Mouse (Mus musculus) hindbrain, embryonic 11.5 days (tissue): ENCODE measurements around the gene Bach2. TPM values are rescaled to one million over a fixed set of nuclear protein-coding genes. Genes with fewer than 3 reads are reported as not detected.

Source experiments
- ATAC-seq: fragments of 200-750 bp; cut with Nextera tagmentation; 2 replicates; pipeline ENCODE4 v1.8.0; 2017; ENCODE audit warnings: mild to moderate bottlenecking, moderate TSS enrichment, moderate library complexity; ENCODE audit not compliant: low FRiP score
- DNase-seq: peaks from one replicate; pipeline ENCODE4 v3.0.0-alpha.2; 2015; ENCODE audit warnings: low spot score
- H3K27ac ChIP-seq: fragments of 300-500 bp; sonication (generic); 2 replicates; pipeline ENCODE4 v1.5.1; 2014; ENCODE audit warnings: mild to moderate bottlenecking, low read depth, low read length
- H3K27me3 ChIP-seq: fragments of 300-500 bp; sonication (generic); 2 replicates; pipeline ENCODE4 v1.6.1; 2014; ENCODE audit warnings: mild to moderate bottlenecking, low read length, moderate library complexity, mixed read lengths; ENCODE audit not compliant: control insufficient read depth, insufficient read depth
- H3K36me3 ChIP-seq: fragments of 300-500 bp; sonication (generic); 2 replicates; pipeline ENCODE4 v1.6.1; 2014; ENCODE audit warnings: mild to moderate bottlenecking, low read length, moderate library complexity, mixed read lengths; ENCODE audit not compliant: control insufficient read depth, insufficient read depth
- H3K4me1 ChIP-seq: fragments of 300-500 bp; sonication (generic); replicated peaks from 2 replicates; pipeline ENCODE4 v1.6.1; 2014; ENCODE audit warnings: low read length, mixed read lengths; ENCODE audit not compliant: control insufficient read depth, insufficient read depth
- H3K4me2 ChIP-seq: fragments of 300-500 bp; sonication (generic); replicated peaks from 2 replicates; pipeline ENCODE4 v1.6.1; 2014; ENCODE audit warnings: mild to moderate bottlenecking, low read depth, low read length
- H3K4me3 ChIP-seq: fragments of 300-500 bp; sonication (generic); 2 replicates; pipeline ENCODE4 v1.5.1; 2014; ENCODE audit warnings: low read depth, low read length
- H3K9ac ChIP-seq: fragments of 300-500 bp; sonication (generic); 2 replicates; pipeline ENCODE4 v1.6.1; 2014; ENCODE audit warnings: low read depth, low read length
- H3K9me3 ChIP-seq: fragments of 300-500 bp; sonication (generic); 2 replicates; pipeline ENCODE4 v1.6.1; 2016; ENCODE audit warnings: low read length; ENCODE audit not compliant: control insufficient read depth
- WGBS: fragments of 180-500 bp; shearing (Covaris S2); extraction: QIAGEN DNeasy Blood & Tissue Kit; methylation state at CpG from one replicate; pipeline ENCODE4 v1.1.7; 2014; 5-methylcytosine and 5-hydroxymethylcytosine counted together
- polyA plus RNA-seq: library from polyadenylated mRNA; unstranded; fragments of >200 nt; fragmentation: Nextera tagmentation; extraction: Ambion mirVana; gene quantifications from 2 replicates; pipeline ENCODE4 v1.2.1, GENCODE M21; 2014

Bach2 gene
- polyA plus RNA-seq, 1 experiment from 2014 or later = 23.9 TPM

DNA sequence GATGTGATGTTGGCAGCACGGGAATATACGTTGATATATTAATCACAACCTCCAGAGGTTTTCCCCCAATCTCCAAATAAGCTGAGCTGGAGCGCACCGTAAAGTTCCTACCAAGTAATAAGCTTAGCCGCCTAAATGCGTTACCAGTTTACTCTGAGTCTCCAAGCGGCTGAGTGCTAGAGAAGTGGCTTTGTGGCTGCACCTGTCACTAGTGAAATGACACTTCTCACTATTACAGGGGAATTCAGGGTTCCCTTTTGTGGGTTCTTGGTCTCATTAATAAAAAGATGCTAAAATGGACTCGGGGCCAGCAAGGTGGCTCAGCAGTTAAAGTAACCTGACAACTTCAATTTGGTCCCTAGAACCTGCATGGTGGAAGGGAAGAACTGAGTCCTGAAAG, 183.0 kb downstream of the Bach2 start:
- Histone ChIP-seq H3K4me1 (no peaks in the 10 kb centered on the region; the same call in 1 of the 2 replicates), H3K9me3 (no peaks in the 10 kb centered on the region), H3K27me3 (no peaks in the 10 kb centered on the region), H3K27ac (no peak overlapping the region), H3K4me3 (no peak overlapping the region), H3K9ac (no peak overlapping the region), H3K4me2 (no peak overlapping the region), H3K36me3 (no peaks in the 10 kb centered on the region)
- DNase-seq = no peak
- WGBS = 94% methylated on average over 8 of the region's 8 CpGs
- ATAC-seq = no peak

DNA sequence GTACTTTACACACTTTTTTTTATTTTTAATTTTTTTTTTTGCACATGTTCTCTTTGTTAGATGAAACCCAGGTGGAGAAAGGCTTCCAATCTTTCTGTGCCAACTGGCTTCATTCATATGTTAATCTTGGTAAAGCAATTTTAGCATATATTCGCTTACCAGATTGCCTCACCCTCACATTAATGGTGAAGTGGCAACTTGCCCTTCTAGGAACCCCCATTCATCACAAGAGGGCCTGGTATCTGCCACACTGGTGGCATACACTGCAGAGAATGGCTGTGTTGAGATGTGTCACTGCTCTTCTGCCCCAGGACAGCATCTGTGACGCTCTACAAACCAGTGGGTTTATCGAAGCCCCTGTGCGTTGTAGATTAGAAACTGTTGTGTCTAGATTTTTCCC, 183.8 kb downstream of the Bach2 start:
- no peak for DNase-seq
- ATAC-seq = no peak
- 88% methylated on average over 4 of the region's 4 CpGs for WGBS

DNA sequence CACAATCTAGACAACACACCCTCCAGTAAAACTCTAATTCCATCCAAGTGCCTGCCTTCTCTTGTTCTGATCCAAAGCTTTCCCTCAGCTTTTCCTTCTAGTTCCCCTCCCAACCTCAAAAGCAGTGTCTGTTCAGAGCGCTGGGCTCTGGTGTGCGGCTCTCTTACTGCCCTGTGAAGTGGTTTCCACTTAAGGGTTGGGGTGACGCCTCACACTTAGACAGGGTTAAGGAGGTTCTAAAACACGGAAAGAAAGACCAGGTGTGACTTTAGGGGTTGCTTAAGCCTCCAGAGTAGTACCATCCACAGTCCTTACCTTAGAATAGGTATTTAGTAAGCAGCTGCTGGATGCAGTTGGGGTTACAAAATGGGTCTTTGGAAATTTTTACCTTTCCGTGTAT, 185.1 kb downstream of the Bach2 start:
- Histone ChIP-seq H3K36me3 (no peaks in the 10 kb centered on the region), H3K9ac (no peak overlapping the region), H3K4me1 (no peaks in the 10 kb centered on the region; the same call in 1 of the 2 replicates), H3K4me2 (no peak overlapping the region), H3K27ac (no peak overlapping the region), H3K9me3 (no peaks in the 10 kb centered on the region), H3K4me3 (no peak overlapping the region), H3K27me3 (no peaks in the 10 kb centered on the region)
- no peak for DNase-seq
- 95% methylated on average over 5 of the region's 5 CpGs for WGBS
- ATAC-seq = no peak

More for the DNA sequence above, 183.8 kb downstream of the Bach2 start:
- Histone ChIP-seq H3K9ac (no peak overlapping the region), H3K4me1 (no peaks in the 10 kb centered on the region; the same call in 1 of the 2 replicates), H3K9me3 (no peaks in the 10 kb centered on the region), H3K4me3 (no peak overlapping the region), H3K27ac (no peak overlapping the region), H3K36me3 (no peaks in the 10 kb centered on the region), H3K4me2 (no peak overlapping the region), H3K27me3 (no peaks in the 10 kb centered on the region)

- 89% methylated on average over 7 of the region's 7 CpGs for WGBS
- H3K27ac ChIP-seq = no peak overlapping the region
- DNase-seq = no peak
- H3K4me3 ChIP-seq = no peak overlapping the region
- H3K36me3 ChIP-seq = no peaks in the 10 kb centered on the region
- peaks cover 3% of the 10 kb centered on the region for H3K4me1 ChIP-seq
- ATAC-seq = no peak
- H3K4me2 ChIP-seq = no peak overlapping the region
- no peaks in the 10 kb centered on the region for H3K27me3 ChIP-seq
- no peak overlapping the region for H3K9ac ChIP-seq
- no peaks in the 10 kb centered on the region for H3K9me3 ChIP-seq
These were observed 185.8 kb downstream of the Bach2 start for GRCm38 (mm10) chr4:32424434-32424833.

- ATAC-seq (no peak), DNase-seq (no peak)
- Histone ChIP-seq H3K4me2 (no peak overlapping the region), H3K36me3 (no peaks in the 10 kb centered on the region), H3K4me1 (peaks cover 6% of the 10 kb centered on the region), H3K4me3 (no peak overlapping the region), H3K9ac (no peak overlapping the region), H3K9me3 (no peaks in the 10 kb centered on the region), H3K27me3 (no peaks in the 10 kb centered on the region), H3K27ac (no peak overlapping the region)
- WGBS = 86% methylated on average over 7 of the region's 7 CpGs
These were observed 186.5 kb downstream of the Bach2 start for GRCm38 (mm10) chr4:32425060-32425459.

- no peaks in the 10 kb centered on the region for H3K36me3 ChIP-seq
- 98% methylated on average over 3 of the region's 3 CpGs for WGBS
- no peaks in the 10 kb centered on the region for H3K27me3 ChIP-seq
- no peak overlapping the region for H3K4me2 ChIP-seq
- no peak overlapping the region for H3K9ac ChIP-seq
- no peak for DNase-seq
- no peaks in the 10 kb centered on the region for H3K9me3 ChIP-seq
- no peak overlapping the region for H3K4me3 ChIP-seq
- H3K4me1 ChIP-seq = peaks cover 7% of the 10 kb centered on the region
- H3K27ac ChIP-seq = no peak overlapping the region
- ATAC-seq = no peak
These were observed 187.0 kb downstream of the Bach2 start for GRCm38 (mm10) chr4:32425641-32426040.

GRCm38 (mm10) chr4:32426779-32427577, 188.4 kb downstream of the Bach2 start:
- 87% methylated on average over 27 of the region's 27 CpGs for WGBS
- DNase-seq (no peak), ATAC-seq (no peak)
- no peaks in the 10 kb centered on the region for H3K27me3 ChIP-seq
- peaks cover 9% of the 10 kb centered on the region for H3K4me1 ChIP-seq
- no peaks in the 10 kb centered on the region for H3K36me3 ChIP-seq
- H3K9ac ChIP-seq = no peak overlapping the region
- H3K27ac ChIP-seq = peak overlapping the region; percentile 44
- no peak overlapping the region for H3K4me3 ChIP-seq
- no peak overlapping the region for H3K4me2 ChIP-seq
- H3K9me3 ChIP-seq = no peaks in the 10 kb centered on the region

- no peak overlapping the region for H3K4me2 ChIP-seq
- H3K36me3 ChIP-seq = no peaks in the 10 kb centered on the region
- ATAC-seq (peak; percentile 50), DNase-seq (peak; percentile 38)
- peak overlapping the region; percentile 72 for H3K27ac ChIP-seq
- H3K9ac ChIP-seq = no peak overlapping the region
- H3K9me3 ChIP-seq = no peaks in the 10 kb centered on the region
- no peaks in the 10 kb centered on the region for H3K27me3 ChIP-seq
- H3K4me1 ChIP-seq = peaks cover 19% of the 10 kb centered on the region
- no peak overlapping the region for H3K4me3 ChIP-seq
- WGBS = 53% methylated on average over 9 of the region's 9 CpGs
These were observed 190.1 kb downstream of the Bach2 start for GRCm38 (mm10) chr4:32428738-32429137.

DNA sequence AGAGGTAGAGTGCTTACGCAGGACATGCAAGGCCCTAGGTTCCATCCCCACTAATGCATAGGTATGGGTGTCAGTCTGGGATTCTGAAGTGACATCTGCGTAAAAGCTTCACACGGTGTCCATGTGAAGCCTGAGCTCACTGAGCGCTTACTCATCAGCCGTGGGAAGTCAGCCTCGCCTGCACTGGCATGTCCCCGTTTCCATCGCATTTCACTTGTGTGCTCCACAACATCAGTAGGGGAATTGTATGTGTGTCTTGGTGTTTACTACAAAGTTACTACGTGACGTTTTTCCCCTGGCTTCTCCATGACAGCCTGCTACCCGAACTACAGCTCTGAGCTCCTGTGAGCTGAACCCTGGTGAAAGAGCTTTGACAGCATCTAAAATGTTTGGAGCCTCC, 191.5 kb downstream of the Bach2 start:
- Histone ChIP-seq H3K4me1 (peaks cover 19% of the 10 kb centered on the region), H3K27me3 (no peaks in the 10 kb centered on the region), H3K36me3 (no peaks in the 10 kb centered on the region), H3K9me3 (no peaks in the 10 kb centered on the region), H3K27ac (peak overlapping the region; percentile 71), H3K4me2 (no peak overlapping the region), H3K4me3 (no peak overlapping the region), H3K9ac (no peak overlapping the region)
- 78% methylated on average over 11 of the region's 11 CpGs for WGBS
- no peak for DNase-seq
- ATAC-seq = no peak
